Mouse (Mus musculus) hindbrain, embryonic 15.5 days (tissue): ENCODE data around the gene Ryr2. TPM values are rescaled to one million over a fixed set of nuclear protein-coding genes. Genes with fewer than 3 reads are reported as not detected.

Experiments
- ATAC-seq: fragments of 200-750 bp; cut with Nextera tagmentation; 2 replicates; pipeline ENCODE4 v1.8.0; 2017; ENCODE audit warnings: low read depth, moderate number of reproducible peaks, moderate TSS enrichment; ENCODE audit not compliant: low FRiP score
- H3K27ac ChIP-seq: fragments of 300-500 bp; sonication (generic); replicated peaks from 2 replicates; pipeline ENCODE4 v1.5.1; 2015; ENCODE audit warnings: mild to moderate bottlenecking, inconsistent platforms
- H3K27me3 ChIP-seq: fragments of 300-500 bp; sonication (generic); 2 replicates; pipeline ENCODE4 v1.6.1; 2015; ENCODE audit warnings: control low read depth, inconsistent platforms
- H3K36me3 ChIP-seq: fragments of 300-500 bp; sonication (generic); 2 replicates; pipeline ENCODE4 v1.6.1; 2015; ENCODE audit warnings: control low read depth, inconsistent platforms
- H3K4me1 ChIP-seq: fragments of 300-500 bp; sonication (generic); replicated peaks from 2 replicates; pipeline ENCODE4 v1.6.1; 2015; ENCODE audit warnings: control low read depth, inconsistent platforms
- H3K4me2 ChIP-seq: fragments of 300-500 bp; sonication (generic); 2 replicates; pipeline ENCODE4 v1.6.1; 2015; ENCODE audit warnings: moderate library complexity, mild to moderate bottlenecking, inconsistent platforms
- H3K4me3 ChIP-seq: fragments of 300-500 bp; sonication (generic); 2 replicates; pipeline ENCODE4 v1.5.1; 2015; ENCODE audit warnings: mild to moderate bottlenecking, inconsistent platforms
- H3K9ac ChIP-seq: fragments of 300-500 bp; sonication (generic); 2 replicates; pipeline ENCODE4 v1.6.1; 2015; ENCODE audit warnings: inconsistent platforms
- H3K9me3 ChIP-seq: fragments of 300-500 bp; sonication (generic); 2 replicates; pipeline ENCODE4 v1.6.1; 2016; ENCODE audit warnings: control low read depth, inconsistent platforms
- WGBS: fragments of 180-500 bp; shearing (Covaris S2); methylation state at CpG from one replicate; pipeline ENCODE4 v1.1.7; 2015; 5-methylcytosine and 5-hydroxymethylcytosine counted together
- polyA plus RNA-seq: library from polyadenylated mRNA; unstranded; fragments of >200 nt; fragmentation: Nextera tagmentation; extraction: Ambion mirVana; gene quantifications from 2 replicates; pipeline ENCODE4 v1.2.1, GENCODE M21; 2015

The Ryr2 gene
- polyA plus RNA-seq, 1 experiment from 2014 or later, result 3.7 TPM

- Histone ChIP-seq H3K9ac (no peak overlapping the region), H3K4me2 (no peak overlapping the region), H3K4me1 (no peaks in the 10 kb centered on the region), H3K9me3 (no peaks in the 10 kb centered on the region), H3K27ac (no peak overlapping the region), H3K4me3 (no peak overlapping the region), H3K27me3 (no peaks in the 10 kb centered on the region), H3K36me3 (no peaks in the 10 kb centered on the region)
- 88% methylated on average over 4 of the region's 4 CpGs for WGBS
- no peak for ATAC-seq
Measured at GRCm38 (mm10) chr13:12029326-12029725, 77.4 kb downstream of the Ryr2 start.

GRCm38 (mm10) chr13:12018046-12018445, 88.7 kb downstream of the Ryr2 start:
- Histone ChIP-seq H3K4me1 (peaks cover 9% of the 10 kb centered on the region; the same call in 1 of the 2 replicates), H3K9ac (no peak overlapping the region), H3K4me2 (no peak overlapping the region), H3K27me3 (no peaks in the 10 kb centered on the region), H3K27ac (peak overlapping the region; percentile 38; the same call in 1 of the 2 replicates), H3K36me3 (no peaks in the 10 kb centered on the region), H3K9me3 (no peaks in the 10 kb centered on the region), H3K4me3 (no peak overlapping the region)
- ATAC-seq, result no peak
- WGBS, result 67% methylated on average over 9 of the region's 9 CpGs

- Histone ChIP-seq H3K4me2 (no peak overlapping the region), H3K4me1 (peaks cover 12% of the 10 kb centered on the region; the same call in 1 of the 2 replicates), H3K4me3 (no peak overlapping the region), H3K27ac (no peak overlapping the region), H3K9ac (no peak overlapping the region), H3K27me3 (no peaks in the 10 kb centered on the region), H3K9me3 (no peaks in the 10 kb centered on the region), H3K36me3 (no peaks in the 10 kb centered on the region)
- ATAC-seq, result no peak
- WGBS, result 80% methylated on average over 8 of the region's 8 CpGs
Measured at GRCm38 (mm10) chr13:12013986-12014385, 92.8 kb downstream of the Ryr2 start.

GRCm38 (mm10) chr13:12008995-12009689, 97.6 kb downstream of the Ryr2 start:
- Histone ChIP-seq H3K9ac (no peak overlapping the region), H3K4me3 (no peak overlapping the region), H3K4me2 (no peak overlapping the region), H3K27me3 (no peaks in the 10 kb centered on the region), H3K27ac (no peak overlapping the region; the same call in 1 of the 2 replicates), H3K36me3 (no peaks in the 10 kb centered on the region), H3K9me3 (no peaks in the 10 kb centered on the region), H3K4me1 (0 out of 2 replicates have a peak, but pooled peaks cover 3% of the 10 kb centered on the region)
- WGBS, result 57% methylated on average over 6 of the region's 6 CpGs
- ATAC-seq, result peak; percentile 55; the same call in 1 of the 2 replicates

GRCm38 (mm10) chr13:12007579-12007978, 99.2 kb downstream of the Ryr2 start:
- Histone ChIP-seq H3K27ac (no peak overlapping the region), H3K4me1 (0 out of 2 replicates have a peak, but pooled peaks cover 3% of the 10 kb centered on the region), H3K9me3 (no peaks in the 10 kb centered on the region), H3K4me2 (no peak overlapping the region), H3K36me3 (no peaks in the 10 kb centered on the region), H3K4me3 (no peak overlapping the region), H3K9ac (no peak overlapping the region), H3K27me3 (no peaks in the 10 kb centered on the region)
- WGBS, result 69% methylated on average over 2 of the region's 2 CpGs
- ATAC-seq, result no peak

GRCm38 (mm10) chr13:12001891-12002294, 104.9 kb downstream of the Ryr2 start:
- Histone ChIP-seq H3K36me3 (no peaks in the 10 kb centered on the region), H3K27me3 (no peaks in the 10 kb centered on the region), H3K9me3 (no peaks in the 10 kb centered on the region), H3K27ac (no peak overlapping the region; the same call in 1 of the 2 replicates), H3K4me3 (no peak overlapping the region), H3K4me2 (no peak overlapping the region), H3K9ac (no peak overlapping the region), H3K4me1 (0 out of 2 replicates have a peak, but pooled peaks cover 3% of the 10 kb centered on the region)
- peak; percentile 57; the same call in 1 of the 2 replicates for ATAC-seq
- WGBS, result 62% methylated on average over 3 of the region's 3 CpGs

- Histone ChIP-seq H3K4me2 (no peak overlapping the region), H3K27me3 (no peaks in the 10 kb centered on the region), H3K9ac (no peak overlapping the region), H3K36me3 (no peaks in the 10 kb centered on the region), H3K27ac (no peak overlapping the region), H3K4me1 (0 out of 2 replicates have a peak, but pooled peaks cover 3% of the 10 kb centered on the region), H3K9me3 (no peaks in the 10 kb centered on the region), H3K4me3 (no peak overlapping the region)
- WGBS, result 74% methylated on average over 4 of the region's 4 CpGs
- no peak for ATAC-seq
Measured at GRCm38 (mm10) chr13:11999851-12000250, 106.9 kb downstream of the Ryr2 start.

- no peak overlapping the region for H3K27ac ChIP-seq
- no peak overlapping the region for H3K4me3 ChIP-seq
- H3K36me3 ChIP-seq, result no peaks in the 10 kb centered on the region
- no peaks in the 10 kb centered on the region for H3K9me3 ChIP-seq
- H3K27me3 ChIP-seq, result no peaks in the 10 kb centered on the region
- no peak overlapping the region for H3K9ac ChIP-seq
- 85% methylated on average over 2 of the region's 2 CpGs for WGBS
- no peak overlapping the region for H3K4me2 ChIP-seq
- ATAC-seq, result no peak
- H3K4me1 ChIP-seq, result 0 out of 2 replicates have a peak, but pooled peaks cover 3% of the 10 kb centered on the region
Measured at GRCm38 (mm10) chr13:11997366-11997765, 109.4 kb downstream of the Ryr2 start.

- no peak for ATAC-seq
- no peaks in the 10 kb centered on the region for H3K36me3 ChIP-seq
- no peak overlapping the region for H3K4me2 ChIP-seq
- H3K4me1 ChIP-seq, result 0 out of 2 replicates have a peak, but pooled peaks cover 1% of the 10 kb centered on the region
- no peaks in the 10 kb centered on the region for H3K27me3 ChIP-seq
- 67% methylated on average over 4 of the region's 4 CpGs for WGBS
- no peak overlapping the region for H3K9ac ChIP-seq
- no peaks in the 10 kb centered on the region for H3K9me3 ChIP-seq
- H3K27ac ChIP-seq, result no peak overlapping the region
- no peak overlapping the region for H3K4me3 ChIP-seq
Measured at GRCm38 (mm10) chr13:11987556-11987955, 119.2 kb downstream of the Ryr2 start.

- Histone ChIP-seq H3K4me3 (no peak overlapping the region), H3K9ac (no peak overlapping the region), H3K27me3 (no peaks in the 10 kb centered on the region), H3K36me3 (no peaks in the 10 kb centered on the region), H3K9me3 (no peaks in the 10 kb centered on the region), H3K4me2 (no peak overlapping the region), H3K4me1 (peaks cover 9% of the 10 kb centered on the region), H3K27ac (no peak overlapping the region)
- no peak for ATAC-seq
- 100% methylated on average over 3 of the region's 3 CpGs for WGBS
Measured at GRCm38 (mm10) chr13:11985056-11985455, 121.7 kb downstream of the Ryr2 start.

- Histone ChIP-seq H3K9ac (no peak overlapping the region), H3K4me3 (no peak overlapping the region), H3K9me3 (no peaks in the 10 kb centered on the region), H3K27ac (no peak overlapping the region), H3K4me2 (no peak overlapping the region), H3K36me3 (no peaks in the 10 kb centered on the region), H3K27me3 (no peaks in the 10 kb centered on the region), H3K4me1 (peaks cover 9% of the 10 kb centered on the region)
- ATAC-seq, result no peak
Measured at GRCm38 (mm10) chr13:11978997-11979396, 127.7 kb downstream of the Ryr2 start.

GRCm38 (mm10) chr13:11978359-11978758, 128.4 kb downstream of the Ryr2 start:
- Histone ChIP-seq H3K36me3 (no peaks in the 10 kb centered on the region), H3K4me2 (no peak overlapping the region), H3K9me3 (no peaks in the 10 kb centered on the region), H3K9ac (no peak overlapping the region), H3K4me3 (no peak overlapping the region), H3K27ac (no peak overlapping the region), H3K4me1 (peaks cover 9% of the 10 kb centered on the region), H3K27me3 (no peaks in the 10 kb centered on the region)
- WGBS, result 76% methylated on average over 2 of the region's 2 CpGs
- no peak for ATAC-seq
